Mouse (Mus musculus): ENCODE measurements around the gene Sptlc2.

Gene Sptlc2
- long read RNA-seq, experiment 1, full-length matches to known transcripts, result 107 of 129 reads
- long read RNA-seq, experiment 1, partial matches to known transcripts, result 12 of 129 reads
- long read RNA-seq, experiment 1, other reads (novel, unspliced or antisense), result 10 of 129 reads
- long read RNA-seq, experiment 2, full-length matches to known transcripts, result 92 of 112 reads
- long read RNA-seq, experiment 2, partial matches to known transcripts, result 9 of 112 reads
- long read RNA-seq, experiment 2, other reads (novel, unspliced or antisense), result 11 of 112 reads

DNA sequence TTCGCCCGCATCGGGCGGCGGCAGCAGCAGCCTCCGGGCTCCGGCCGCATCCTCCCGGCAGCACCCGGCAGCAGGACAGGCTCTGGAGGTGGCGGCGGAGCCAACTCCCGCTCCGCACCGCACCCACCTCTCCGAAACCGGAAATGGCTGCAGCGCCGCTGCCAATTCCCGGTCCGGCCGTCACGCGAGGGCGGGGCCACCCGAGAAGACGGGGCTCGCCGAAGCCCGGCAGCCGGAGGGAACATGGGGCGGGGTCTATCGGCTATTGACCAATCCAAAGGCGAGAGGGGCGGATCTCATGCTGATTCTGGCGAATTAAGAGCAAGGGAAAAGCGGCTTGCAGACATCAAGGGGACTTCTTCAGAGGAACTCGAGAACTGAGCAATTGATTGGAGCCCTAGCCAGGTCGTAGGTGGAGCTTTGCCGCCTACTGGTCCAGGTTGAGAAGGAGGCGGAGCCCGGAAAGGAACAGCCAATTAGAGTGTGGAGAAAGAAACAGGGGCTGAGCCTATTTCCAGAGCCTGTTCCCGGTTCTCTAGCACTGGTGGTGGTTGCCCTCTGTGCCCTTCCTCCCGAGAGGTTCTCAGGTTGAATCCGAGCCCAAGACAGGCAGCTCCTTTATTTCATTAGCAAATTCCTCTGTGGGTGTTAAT, at the start of gene Sptlc2:
TSS of gene Sptlc2 (minus strand) at position 234 of the 653 bp plus-strand sequence.
- intact Hi-C loops (cut with DNase I), result loop anchor here (5.0 kb wide), 1 partner anchor 36 kb away; no protein-coding TSS in a partner anchor

DNA sequence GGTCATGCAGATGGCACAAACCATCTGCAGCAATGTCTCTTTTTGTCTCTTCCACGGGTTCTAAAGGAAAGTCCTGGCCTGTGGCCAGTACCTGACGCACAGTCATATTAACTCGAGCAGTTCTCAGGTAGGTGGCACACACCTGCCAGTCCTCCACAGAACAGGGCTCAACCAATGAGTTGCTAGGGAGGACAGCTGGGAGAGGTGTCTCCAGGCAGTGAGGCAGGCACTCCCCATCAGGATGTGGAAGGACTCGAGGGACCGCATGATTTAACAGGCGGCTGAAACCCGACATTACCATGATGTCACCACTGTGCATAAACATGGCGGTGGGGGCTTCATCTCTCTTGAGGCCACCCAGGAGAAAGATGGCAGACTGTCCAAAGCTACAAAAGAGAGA, 40.7 kb upstream of the Sptlc2 start:
- intact Hi-C loops (cut with DNase I), result no loop called here

DNA sequence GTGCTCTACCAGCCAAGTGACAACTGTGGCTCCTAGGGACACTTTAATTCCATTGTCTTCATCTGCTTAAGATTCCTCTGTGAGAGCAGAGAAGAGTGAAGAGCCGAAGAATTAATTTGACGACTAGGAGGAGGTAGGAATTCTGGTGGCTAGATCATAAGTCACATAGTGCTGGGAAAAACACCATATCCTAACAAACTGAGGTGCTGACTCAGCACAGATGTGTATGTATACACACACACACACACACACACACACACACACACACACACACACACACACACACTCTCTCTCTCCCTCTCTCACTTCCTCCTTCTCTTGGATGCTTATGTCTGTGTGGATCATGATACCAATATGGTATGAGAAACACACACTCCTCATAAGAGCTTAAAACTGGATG, 40.1 kb upstream of the Sptlc2 start:
- intact Hi-C loops (cut with DNase I), result no loop called here

DNA sequence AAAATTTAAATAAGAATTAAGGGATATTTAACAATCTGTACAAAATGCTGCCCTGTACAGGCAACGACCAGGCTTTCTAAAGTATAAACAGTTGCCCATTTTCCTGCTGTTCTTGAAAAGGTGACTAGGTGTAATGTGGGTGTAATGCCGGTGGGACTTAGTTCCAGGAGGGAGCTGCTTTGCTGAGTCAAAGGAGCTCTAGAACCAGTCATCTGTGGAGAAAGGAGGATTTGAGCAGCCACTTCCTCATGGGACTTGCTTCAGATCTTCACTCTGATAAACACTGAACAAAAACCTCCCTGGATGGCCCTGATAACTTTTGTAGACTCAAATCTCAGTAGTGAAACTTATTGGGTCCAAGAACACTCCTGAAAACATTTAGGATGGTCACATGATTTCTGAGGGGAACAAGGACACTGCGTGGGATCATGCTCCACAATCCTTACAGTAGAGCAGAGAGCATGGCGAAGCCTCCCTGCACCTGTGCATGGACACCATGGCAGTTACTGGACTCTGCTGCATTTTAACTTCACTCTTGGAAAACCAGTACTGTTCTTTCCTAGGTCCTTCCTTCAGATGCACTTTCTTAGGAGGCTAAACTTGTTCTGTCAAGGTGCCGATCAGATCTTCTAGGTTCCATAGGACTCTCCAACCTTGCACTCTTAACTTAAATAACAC, 38.3 kb upstream of the Sptlc2 start:
- intact Hi-C loops (cut with DNase I), result no loop called here

DNA sequence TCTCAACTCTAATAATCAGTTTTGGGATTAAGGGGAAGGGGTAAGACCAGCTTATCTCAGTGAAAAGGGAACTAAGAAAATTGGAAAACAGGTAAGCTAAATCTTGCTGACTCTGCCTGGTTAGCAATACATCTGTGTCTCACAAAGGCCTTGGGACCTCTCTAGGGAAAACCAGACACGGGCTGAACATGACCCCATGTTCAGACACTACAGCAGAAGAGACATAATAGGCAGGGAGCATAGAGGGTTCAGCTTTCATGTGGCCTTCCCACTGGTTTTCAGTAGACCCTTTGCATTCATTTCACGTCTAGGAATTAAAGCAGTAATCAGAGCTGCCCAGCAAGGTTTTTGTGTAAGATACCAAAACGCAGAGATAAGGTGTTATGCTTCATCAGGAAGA, 36.4 kb upstream of the Sptlc2 start:
- intact Hi-C loops (cut with DNase I), result loop anchor here (5.0 kb wide), 1 partner anchor 157 kb away; the partner anchor contains the start of genes Ahsa1 and Vipas39

DNA sequence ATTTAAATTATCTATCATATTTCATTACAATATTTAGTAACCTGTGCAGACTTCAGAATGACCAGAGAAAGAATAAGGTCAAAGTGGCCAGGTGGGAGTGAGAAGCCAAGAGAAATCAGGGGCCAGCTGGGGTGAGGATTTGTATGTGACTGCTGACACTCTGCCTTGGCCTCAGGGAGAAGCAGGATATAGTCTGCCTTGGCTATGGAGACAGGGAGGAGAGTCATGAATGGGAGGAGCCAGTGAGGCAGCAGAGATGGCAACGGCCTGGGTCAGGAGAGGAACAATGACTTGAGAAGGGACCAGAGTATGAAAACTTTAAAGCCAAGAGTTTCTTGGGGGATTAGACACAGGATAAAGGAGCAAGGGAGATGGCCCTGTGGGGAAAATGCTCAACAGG, 35.5 kb upstream of the Sptlc2 start:
- intact Hi-C loops (cut with DNase I), result loop anchor here (5.0 kb wide), 1 partner anchor 156 kb away; the partner anchor contains the start of genes Ahsa1 and Vipas39

DNA sequence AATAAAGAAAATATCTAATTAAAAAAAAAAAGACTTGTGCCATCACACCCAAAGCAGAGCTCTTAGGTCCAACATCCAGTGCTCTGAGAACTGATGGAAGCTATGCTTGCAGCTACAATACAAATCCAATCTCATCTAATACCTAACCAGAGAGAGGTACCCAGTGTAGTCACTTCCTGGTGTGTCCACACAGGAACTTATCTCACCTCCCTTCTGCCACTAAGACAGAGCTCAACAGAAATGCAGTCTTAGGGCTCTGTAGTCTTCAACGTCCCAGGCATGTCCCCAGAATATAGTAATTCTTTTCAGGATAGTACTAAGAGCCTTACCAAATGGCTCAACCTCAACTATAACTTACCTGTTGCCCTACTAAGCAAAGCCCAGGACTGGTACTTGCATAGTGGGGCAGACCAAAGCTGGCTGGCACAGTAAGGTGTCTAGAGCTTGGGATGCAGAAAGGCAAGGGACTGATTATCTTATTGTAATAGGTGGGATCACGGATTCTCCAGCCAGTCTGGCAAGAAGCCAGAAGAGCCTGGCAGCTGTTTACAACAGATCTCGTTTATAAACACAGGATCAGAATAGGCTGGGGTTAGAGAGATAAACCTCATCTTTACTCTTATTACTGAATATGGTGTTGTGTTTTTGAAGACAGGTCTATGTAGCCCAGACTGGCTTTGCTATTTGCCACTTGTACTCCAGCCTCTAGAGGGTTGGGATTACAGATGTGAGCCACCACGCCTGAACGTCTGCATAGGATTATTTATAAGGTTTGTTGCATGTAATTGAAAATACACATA, 33.8 kb upstream of the Sptlc2 start:
- intact Hi-C loops (cut with DNase I), result loop anchor here (5.0 kb wide), 1 partner anchor 155 kb away; the partner anchor contains the start of genes Ahsa1 and Vipas39

DNA sequence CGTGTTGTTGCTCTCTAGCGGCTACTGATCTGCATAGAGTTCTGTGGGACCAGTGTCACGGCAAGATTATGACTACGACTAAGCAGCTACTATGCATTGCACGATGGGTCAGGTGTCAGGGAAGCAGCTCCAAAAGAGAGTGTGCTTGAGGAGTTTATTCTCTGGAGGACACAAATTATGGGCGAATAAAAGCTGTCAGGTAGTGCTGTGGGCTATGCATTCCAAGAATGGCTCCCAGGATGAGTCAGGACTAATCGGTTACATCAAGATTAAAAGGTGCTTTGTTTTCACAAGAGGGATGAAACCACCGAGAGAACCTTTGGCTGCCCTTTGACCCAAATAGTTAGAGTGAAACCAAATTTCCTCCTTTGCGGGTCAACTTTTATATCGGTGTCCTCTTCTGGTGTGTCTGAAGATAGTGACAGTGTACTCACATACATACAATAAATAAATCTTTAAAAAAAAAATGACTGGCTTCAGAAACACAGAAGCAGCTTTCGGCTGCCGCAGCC, 31.9 kb upstream of the Sptlc2 start:
- intact Hi-C loops (cut with DNase I), result loop anchor here (5.0 kb wide), 2 partner anchors 68 to 153 kb away; partner anchors contain the start of genes Ahsa1 and Vipas39

DNA sequence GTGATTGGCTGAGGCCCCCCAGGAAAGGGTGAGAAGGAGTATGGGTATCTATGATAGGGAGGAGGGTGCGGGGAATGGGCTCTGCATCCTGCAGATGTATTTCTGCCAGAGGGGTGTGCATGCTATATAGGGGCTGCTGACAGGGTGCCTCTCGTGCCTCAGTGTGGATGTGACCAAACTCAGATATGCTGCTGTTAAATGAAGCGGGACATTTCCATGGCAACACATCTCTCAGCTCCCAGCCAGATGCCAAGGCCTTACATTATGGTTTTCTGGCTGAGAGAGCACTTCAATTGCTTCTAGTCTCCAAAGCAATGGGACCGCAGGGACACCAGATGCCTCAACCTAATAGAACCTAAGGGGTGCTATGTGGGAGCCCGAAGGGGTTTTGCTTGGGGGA, 30.8 kb upstream of the Sptlc2 start:
- intact Hi-C loops (cut with DNase I), result loop anchor here (5.0 kb wide), 1 partner anchor 67 kb away; no protein-coding TSS in a partner anchor

DNA sequence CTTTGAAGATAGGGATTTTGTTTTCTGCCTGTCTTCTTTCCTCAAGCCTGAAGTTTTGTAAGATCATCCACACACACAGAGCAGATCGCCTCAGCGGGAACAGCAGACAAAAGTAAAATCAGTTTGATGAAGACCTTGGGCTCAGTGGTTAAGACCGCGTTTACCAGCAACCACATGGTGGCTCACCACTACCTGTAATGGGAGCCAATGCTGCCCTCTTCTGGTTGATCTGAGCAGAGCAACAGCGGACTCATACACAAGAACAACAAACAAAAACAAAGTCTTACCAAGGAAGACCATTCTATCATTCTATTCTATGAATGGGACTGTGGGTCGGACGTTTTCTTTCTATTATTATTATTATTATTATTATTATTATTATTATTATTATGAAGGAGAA, 28.5 kb upstream of the Sptlc2 start:
- intact Hi-C loops (cut with DNase I), result loop anchor here (5.0 kb wide), 1 partner anchor 64 kb away; no protein-coding TSS in a partner anchor

DNA sequence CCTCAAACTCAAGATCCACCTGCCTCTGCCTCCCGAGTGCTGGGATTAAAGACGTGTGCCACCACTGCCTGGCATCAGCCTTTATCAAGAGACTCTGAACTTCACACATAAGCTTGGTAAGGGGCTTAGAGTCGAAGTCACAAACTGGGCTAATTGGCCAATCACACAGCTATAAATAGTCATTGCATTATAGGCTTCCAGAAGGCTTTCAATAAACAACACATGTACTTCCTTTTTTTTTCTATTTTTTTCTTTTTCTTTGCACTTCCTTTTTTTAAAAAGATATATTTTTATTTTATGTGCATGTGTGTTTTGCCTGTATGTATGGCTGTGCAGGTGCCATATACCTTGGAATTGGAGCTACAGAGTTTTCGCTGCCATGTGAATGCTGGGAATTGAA, 27.2 kb upstream of the Sptlc2 start:
- intact Hi-C loops (cut with DNase I), result loop anchor here (5.0 kb wide), 1 partner anchor 63 kb away; no protein-coding TSS in a partner anchor

DNA sequence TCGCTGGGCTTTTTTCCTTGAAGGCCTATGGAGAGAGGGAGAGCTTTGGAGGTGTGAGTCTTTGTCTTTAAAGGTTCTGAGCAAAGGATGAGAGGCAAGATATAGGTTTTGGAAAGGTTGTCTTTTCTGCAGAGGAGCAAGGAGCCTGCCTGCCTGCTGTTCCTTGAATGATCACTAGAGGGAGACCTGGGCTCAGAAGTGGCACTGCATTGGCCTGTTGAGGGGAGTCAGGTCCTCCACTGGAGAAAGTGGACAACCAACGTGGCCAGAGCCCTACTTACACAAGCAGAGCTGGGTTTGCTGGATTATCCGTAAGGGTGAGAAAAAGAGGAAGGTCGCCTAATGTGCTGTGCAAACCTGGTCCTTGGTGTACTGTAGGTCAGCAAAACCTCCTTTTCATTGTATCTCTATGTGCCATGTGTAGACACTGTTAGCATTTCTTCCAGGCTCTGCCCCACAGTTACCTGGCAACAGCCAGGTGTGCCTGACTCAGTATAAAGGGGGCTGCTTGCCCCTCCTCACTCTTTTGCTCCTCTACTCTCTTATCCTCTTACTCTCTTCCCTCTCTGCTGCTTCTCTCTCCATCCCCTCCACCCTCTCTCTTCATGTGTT, 25.1 kb upstream of the Sptlc2 start:
- intact Hi-C loops (cut with DNase I), result no loop called here

DNA sequence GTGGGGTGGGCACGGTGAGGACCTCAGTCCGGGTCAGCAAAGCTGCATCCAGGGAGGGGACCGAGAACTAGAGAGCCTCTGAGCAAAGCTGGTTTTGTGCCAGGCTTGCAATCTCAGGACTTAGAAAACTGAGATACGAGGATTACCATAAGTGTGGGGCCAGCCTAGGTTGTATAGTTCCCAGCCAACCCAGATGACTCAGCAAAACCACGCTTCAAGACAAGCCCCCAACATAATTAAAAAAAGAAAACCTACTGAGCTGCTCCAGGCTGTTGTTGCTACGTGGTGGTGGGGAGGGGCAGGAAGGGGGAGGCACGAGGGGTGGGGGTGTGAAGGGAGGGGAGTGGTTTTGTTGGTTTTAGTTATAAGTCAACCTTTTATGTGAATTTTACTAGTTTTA, 22.8 kb upstream of the Sptlc2 start:
- intact Hi-C loops (cut with DNase I), result no loop called here

DNA sequence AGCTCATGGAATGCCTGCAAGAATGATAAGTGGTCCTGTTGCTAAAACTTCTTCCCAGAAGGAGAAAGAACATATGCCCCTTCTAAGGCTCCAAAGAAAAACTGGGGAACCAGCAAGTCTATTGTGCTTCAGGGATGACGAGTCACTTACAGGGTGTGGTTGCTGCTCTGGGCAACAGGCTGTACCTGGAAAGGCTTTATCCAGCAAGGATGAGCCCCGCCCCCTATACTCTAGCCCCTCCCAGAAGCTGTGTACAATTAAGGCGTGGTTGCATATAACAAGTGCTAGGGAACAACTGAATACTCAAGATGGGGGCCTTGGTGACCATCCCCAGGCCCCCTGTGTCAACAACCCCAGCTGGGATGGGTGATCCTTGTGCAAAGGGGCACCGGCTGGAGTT, 21.0 kb upstream of the Sptlc2 start:
- intact Hi-C loops (cut with DNase I), result no loop called here

DNA sequence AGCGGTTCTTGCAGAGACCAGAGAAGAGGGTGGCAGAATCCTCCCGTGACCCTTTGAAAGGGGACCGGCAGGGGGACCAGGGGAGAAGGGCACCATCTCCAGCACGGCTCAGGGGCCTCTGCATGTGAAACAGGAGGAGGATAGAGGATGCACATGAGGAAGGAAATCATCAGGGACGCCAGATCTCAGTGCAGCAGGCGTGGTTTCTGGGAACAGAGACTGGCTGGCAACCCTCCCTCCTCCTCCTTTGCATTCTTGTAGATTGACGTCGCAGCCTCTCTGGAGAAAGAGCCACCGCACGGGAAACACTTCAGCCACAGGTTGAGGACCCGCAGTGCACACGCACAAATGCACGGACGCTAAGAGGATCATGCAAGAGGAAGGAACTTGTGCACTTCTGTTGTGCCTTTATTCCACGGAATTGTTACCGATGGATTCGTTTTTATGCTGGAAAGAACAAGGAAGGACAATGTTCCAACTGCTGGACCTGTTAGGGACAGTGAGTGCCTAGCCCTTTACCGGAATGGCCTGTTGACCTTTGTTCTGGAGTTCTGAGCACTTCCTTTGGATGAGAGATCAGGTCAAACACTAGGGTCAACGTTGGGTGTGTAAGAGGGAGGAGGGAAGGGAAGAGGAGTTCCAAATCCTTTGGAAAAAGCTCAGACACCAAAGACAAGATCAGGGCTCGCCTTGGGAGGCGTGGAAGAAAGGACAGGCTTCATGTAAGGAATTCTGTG, 19.9 kb upstream of the Sptlc2 start:
- intact Hi-C loops (cut with DNase I), result no loop called here

DNA sequence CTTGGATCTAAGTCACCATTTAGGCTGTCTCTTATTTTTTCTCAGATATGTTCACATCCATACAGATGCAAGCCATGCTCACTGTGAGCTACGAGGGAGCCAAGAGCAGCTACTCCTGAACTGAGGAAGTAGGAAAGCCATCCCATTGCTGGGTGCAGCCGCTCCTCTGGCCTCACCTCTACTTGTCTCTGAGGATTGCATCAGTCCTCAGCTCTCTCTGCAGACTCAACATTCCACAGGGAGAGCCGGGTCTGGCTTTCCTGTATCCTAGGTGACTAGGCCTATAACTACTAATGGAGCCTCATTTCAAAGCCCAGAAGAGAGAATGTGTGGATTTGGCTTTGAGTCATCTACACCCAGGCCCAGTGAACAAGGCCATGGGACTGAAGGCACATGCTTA, 17.6 kb upstream of the Sptlc2 start:
- intact Hi-C loops (cut with DNase I), result no loop called here

DNA sequence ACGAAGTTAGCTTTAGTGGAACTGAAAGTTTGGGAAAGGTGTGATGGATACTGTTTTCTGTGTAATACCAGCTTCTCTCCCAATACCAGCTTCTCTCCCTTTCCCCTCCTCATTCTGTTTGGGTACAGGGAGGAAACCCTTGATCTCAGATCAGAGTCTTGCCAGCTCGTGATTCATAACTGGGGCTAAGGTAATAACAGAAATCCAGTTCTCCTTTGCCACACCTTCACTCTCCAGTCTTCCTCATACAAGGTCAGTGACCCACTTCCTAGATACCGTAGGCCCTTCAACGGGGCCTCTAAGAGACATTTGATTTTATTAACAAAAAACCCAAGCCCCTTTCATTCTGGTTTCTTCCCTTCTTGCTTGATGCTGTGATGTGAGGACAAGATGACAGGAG, 17.0 kb upstream of the Sptlc2 start:
- intact Hi-C loops (cut with DNase I), result no loop called here

DNA sequence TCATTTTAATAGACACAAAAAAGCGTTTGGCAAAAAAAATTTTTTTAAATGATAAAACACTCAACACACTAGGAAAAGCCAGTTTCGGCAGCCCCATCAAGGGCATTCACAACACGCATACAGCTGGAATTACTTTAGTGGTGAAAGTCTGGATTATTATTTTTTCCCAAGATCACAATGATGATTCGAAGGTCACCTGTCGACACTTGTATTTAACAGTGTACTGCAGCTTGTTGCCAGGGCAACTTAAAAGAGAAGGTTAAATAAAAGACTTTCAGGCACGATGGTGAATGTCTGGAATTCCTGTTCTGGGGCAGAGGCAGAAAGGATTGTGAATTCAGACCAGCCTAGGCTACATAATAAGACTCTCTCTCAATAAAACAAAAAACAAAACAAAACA, 13.7 kb upstream of the Sptlc2 start:
- intact Hi-C loops (cut with DNase I), result no loop called here

DNA sequence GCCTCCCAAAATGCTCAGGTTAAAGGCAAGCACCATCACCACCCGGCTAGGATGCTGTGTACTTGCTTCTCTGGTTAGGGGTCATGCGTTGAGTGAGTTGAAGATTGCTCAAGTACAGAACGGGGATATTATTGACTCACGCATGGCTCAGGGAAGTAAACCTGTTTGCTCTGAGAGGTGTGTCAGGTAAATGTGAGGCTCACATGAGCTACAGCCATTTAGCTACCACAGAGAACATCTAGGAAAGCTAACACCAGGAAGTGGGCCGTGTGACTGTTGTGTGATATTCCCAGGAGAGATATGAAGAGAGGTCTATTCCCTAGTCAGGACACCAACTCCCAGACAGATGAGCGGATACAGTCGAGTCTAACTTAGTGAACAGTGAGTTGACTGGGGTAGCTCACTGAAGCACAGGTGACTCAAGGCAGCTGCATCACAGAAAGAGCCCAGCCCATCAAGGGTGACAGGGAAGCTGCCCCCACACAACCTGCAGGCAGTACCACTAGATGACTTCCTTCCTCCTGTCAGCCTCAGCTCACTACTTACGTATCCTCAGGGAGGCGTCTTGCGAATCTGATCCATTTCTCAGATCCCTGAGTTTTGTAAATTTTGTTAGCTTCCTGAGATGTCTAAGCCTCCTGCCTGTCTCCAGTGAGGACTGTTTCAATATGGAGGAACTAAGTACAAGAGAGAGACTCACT, 11.1 kb upstream of the Sptlc2 start:
- intact Hi-C loops (cut with DNase I), result no loop called here
